Mouse (Mus musculus) MEL (cell line): ENCODE results near the gene Kdm5b.

ENCODE experiments used
- CHD1 ChIP-seq: IDR thresholded peaks from 2 replicates; pipeline ENCODE4 v1.6.1; 2012; ENCODE audit warnings: low read depth, mild to moderate bottlenecking, inconsistent platforms, low read length, improper control_type of control experiment
- CHD2 ChIP-seq: IDR thresholded peaks from 2 replicates; pipeline ENCODE4 v1.6.1; 2011; ENCODE audit warnings: low read length, improper control_type of control experiment
- CTCF ChIP-seq, 3 experiments: IDR thresholded peaks in 2 of 3; conservative IDR thresholded peaks in 1 of 3; 2 replicates each; pipeline ENCODE4 v1.5.1; 2011 to 2012; ENCODE audit warnings: low read length in 3 of 3, low read depth in 2 of 3, mild to moderate bottlenecking in 2 of 3, improper control_type of control experiment in 1 of 3, inconsistent platforms in 1 of 3, mixed read lengths in 1 of 3, moderate library complexity in 1 of 3; ENCODE audit not compliant: control insufficient read depth in 1 of 3, insufficient read depth in 1 of 3, poor library complexity in 1 of 3, severe bottlenecking in 1 of 3
- ELF1 ChIP-seq: IDR thresholded peaks from 2 replicates; pipeline ENCODE4 v1.6.1; 2014; ENCODE audit warnings: low read depth, mild to moderate bottlenecking, inconsistent platforms, low read length, improper control_type of control experiment, moderate library complexity
- GABPA ChIP-seq: IDR thresholded peaks from 2 replicates; pipeline ENCODE4 v1.6.1; 2012; ENCODE audit warnings: low read depth, mild to moderate bottlenecking, inconsistent platforms, low read length, improper control_type of control experiment, moderate library complexity
- MXI1 ChIP-seq: IDR thresholded peaks from 2 replicates; pipeline ENCODE4 v1.6.1; 2011; ENCODE audit warnings: mild to moderate bottlenecking, low read depth, low read length, improper control_type of control experiment
- POLR2A ChIP-seq, 2 experiments: IDR thresholded peaks; 2 replicates each; pipeline ENCODE4 v1.6.1; 2011 to 2012; ENCODE audit warnings: low read length in 2 of 2, mild to moderate bottlenecking in 2 of 2, control low read depth in 1 of 2, improper control_type of control experiment in 1 of 2, low read depth in 1 of 2, moderate library complexity in 1 of 2; ENCODE audit not compliant: control insufficient read depth in 1 of 2, insufficient read depth in 1 of 2, poor library complexity in 1 of 2
- SIN3A ChIP-seq: IDR thresholded peaks from 2 replicates; pipeline ENCODE4 v1.6.1; 2012; ENCODE audit warnings: low read length, improper control_type of control experiment, inconsistent platforms
- USF2 ChIP-seq, 2 experiments: IDR thresholded peaks; 2 replicates each; pipeline ENCODE4 v1.6.1; 2011 to 2012; ENCODE audit warnings: improper control_type of control experiment in 2 of 2, low read length in 2 of 2, borderline replicate concordance in 1 of 2, inconsistent platforms in 1 of 2, low read depth in 1 of 2, mild to moderate bottlenecking in 1 of 2; ENCODE audit not compliant: insufficient read depth in 1 of 2

GRCm38 (mm10) chr1:134535513-134535912, 24.5 kb upstream of the Kdm5b start:
- TF ChIP-seq POLR2A (IDR thresholded peaks at IDR 0.05; ENCODE audit: control insufficient read depth in 1 of 2, insufficient read depth in 1 of 2, low read depth in 1 of 2, low read length in 2 of 2, poor library complexity in 1 of 2), result no peak
- TF ChIP-seq CHD1, result no peak
- no peak for TF ChIP-seq CHD2
- no peak for TF ChIP-seq GABPA
- TF ChIP-seq MXI1, result no peak
- no peak for TF ChIP-seq CTCF (IDR thresholded peaks at IDR 0.05 in 2 of 3, conservative IDR thresholded peaks at IDR 0.05 in 1 of 3; ENCODE audit: control insufficient read depth in 1 of 3, insufficient read depth in 1 of 3, low read depth in 2 of 3, low read length in 3 of 3, poor library complexity in 1 of 3, severe bottlenecking in 1 of 3)
- TF ChIP-seq ELF1, result no peak
- no peak for TF ChIP-seq USF2 (IDR thresholded peaks at IDR 0.05; ENCODE audit: borderline replicate concordance in 1 of 2, insufficient read depth in 1 of 2, low read depth in 1 of 2, low read length in 2 of 2)
- TF ChIP-seq SIN3A, result no peak
